Mouse (Mus musculus) thymus, adult 2 months (tissue): ENCODE results near the gene Pglyrp1.

Source experiments
- CTCF ChIP-seq: fragments of 200-500 bp; IDR thresholded peaks from 2 replicates; pipeline ENCODE4 v1.5.1; 2012; ENCODE audit warnings: mild to moderate bottlenecking, control low read depth, low read length, moderate library complexity, borderline replicate concordance; ENCODE audit not compliant: control insufficient read depth, poor library complexity, insufficient read depth; ENCODE audit errors: extremely low read depth
- POLR2A ChIP-seq: fragments of 200-500 bp; IDR thresholded peaks from 2 replicates; pipeline ENCODE4 v1.6.1; 2012; ENCODE audit warnings: mild to moderate bottlenecking, low read length, control low read depth, moderate library complexity; ENCODE audit not compliant: control insufficient read depth, poor library complexity, insufficient read depth; ENCODE audit errors: extremely low read depth

- TF ChIP-seq CTCF (no peak), POLR2A (no peak)
Observed at GRCm38 (mm10) chr7:18872816-18873215, 1.7 kb downstream of the Pglyrp1 start.
